Mouse (Mus musculus) c-Kit-positive CD71-positive TER-119-negative erythroid progenitor cells, embryonic 14.5 days (primary cell): Measurements from ENCODE around the gene Olfr883.

ENCODE experiments used
- DNase-seq: peaks from one replicate; pipeline ENCODE4 v3.0.0-alpha.2; 2013; ENCODE audit warnings: low read depth

The Olfr883 gene

GRCm38 (mm10) chr9:38025508-38025907 is at the start of gene Olfr883:
Gene Olfr883 (plus strand): TSS chr9:38025808.
- DNase-seq, result no peak

GRCm38 (mm10) chr9:37991525-37991924 is 34.1 kb upstream of the Olfr883 start, which contains the start of gene Olfr881:
Gene Olfr881 (plus strand): TSS chr9:37991825.
- no peak for DNase-seq

- DNase-seq, result no peak
These were observed 26.9 kb upstream of the Olfr883 start for GRCm38 (mm10) chr9:37998581-37999204.

GRCm38 (mm10) chr9:38000021-38000420 is 25.6 kb upstream of the Olfr883 start:
- no peak for DNase-seq

- no peak for DNase-seq
These were observed 20.6 kb downstream of the Olfr883 start, which contains the start of gene Olfr884 for GRCm38 (mm10) chr9:38046255-38046654. Gene Olfr884 (plus strand): TSS chr9:38046555.

GRCm38 (mm10) chr9:38061022-38061421 is 35.4 kb downstream of the Olfr883 start, which contains the start of gene Olfr885:
Gene Olfr885 (plus strand): TSS chr9:38061322.
- no peak for DNase-seq
